Mouse (Mus musculus): ENCODE results near the gene Dab1.

GRCm38 (mm10) chr4:104619452-104619851 lies 1000.3 kb downstream of the Dab1 start:
- TF ChIP-seq POLR2A (IDR thresholded peaks at IDR 0.05; ENCODE audit: borderline replicate concordance, insufficient read depth, low read length) (no peak), CTCF (IDR thresholded peaks at IDR 0.05; ENCODE audit: borderline replicate concordance, insufficient read depth, low read depth, low read length) (no peak)
